In the genomic region with DNA sequence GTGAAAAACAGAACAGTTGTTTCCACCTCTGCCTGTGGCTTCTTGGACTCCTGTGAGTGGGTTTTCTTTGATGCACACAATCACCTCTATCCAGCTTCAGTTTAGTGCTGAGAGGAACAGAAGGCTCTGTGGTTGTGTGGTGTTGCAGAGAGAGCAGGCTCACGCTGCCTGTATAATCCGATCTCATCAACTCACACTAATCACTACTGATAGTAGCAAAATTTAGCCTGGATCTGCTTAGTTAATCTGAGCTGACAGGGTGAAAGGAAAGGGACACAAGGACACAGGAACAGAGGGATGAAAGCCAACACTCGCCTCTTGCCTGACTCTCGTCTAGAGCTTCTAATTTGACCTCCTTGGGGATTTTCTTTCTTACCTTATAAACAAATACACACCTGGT, we compare ENCODE assay signal across 23 mouse cellular contexts.
A peak's percentile ranks its signal among the peaks of the same experiment; 100 is the strongest.
DNase-seq lines count a peak whose midpoint lies in the region; ATAC-seq lines count a peak whose summit lies in the region.
"Had no signal": no experiment of that assay in that cellular context is flagged by ENCODE, and none has a peak within 500 bp of the region (broad histone marks: within the 10 kb centered on the region; RNA-seq: fewer than 3 reads in every experiment).

No protein-coding gene starts in this region.

- no peak overlapping the region for H3K27ac ChIP-seq in embryonic facial prominence, embryonic 11.5 days (replicated peaks; ENCODE audit: low read depth, low read length)
- H3K27ac ChIP-seq in embryonic facial prominence, embryonic 10.5 days (replicated peaks) = no peak overlapping the region
- H3K27ac ChIP-seq in hindbrain, embryonic 16.5 days (ENCODE audit: low read depth, low read length) = no peak overlapping the region
- H3K27ac ChIP-seq in hindbrain, embryonic 12.5 days = no peak overlapping the region
- H3K27ac ChIP-seq: heart, adult 2 months; neural tube, embryonic 12.5 days had no signal

- ATAC-seq in embryonic facial prominence, embryonic 11.5 days (replicated peaks; ENCODE audit: insufficient number of reproducible peaks, low FRiP score, low TSS enrichment, low read depth) = peak; percentile 65; the same call in 1 of the 2 replicates
- ATAC-seq in hindbrain, embryonic 16.5 days = peak; percentile 67
- no peak for ATAC-seq in hindbrain, embryonic 12.5 days (ENCODE audit: low FRiP score)
- ATAC-seq: CD4-positive, CD25-positive, alpha-beta regulatory T cell, adult 4 months; forebrain, postnatal 0 days; liver, postnatal 0 days had no signal

- H3K4me1 ChIP-seq in embryonic facial prominence, embryonic 11.5 days (ENCODE audit: control insufficient read depth, insufficient read depth, low read length) = no peaks in the 10 kb centered on the region
- H3K4me1 ChIP-seq in embryonic facial prominence, embryonic 10.5 days = no peaks in the 10 kb centered on the region
- no peaks in the 10 kb centered on the region for H3K4me1 ChIP-seq in hindbrain, embryonic 16.5 days (ENCODE audit: control insufficient read depth, insufficient read depth, low read depth, low read length)
- H3K4me1 ChIP-seq in hindbrain, embryonic 12.5 days = no peaks in the 10 kb centered on the region
- H3K4me1 ChIP-seq: neural tube, embryonic 12.5 days had no signal

- H3K9me3 ChIP-seq in embryonic facial prominence, embryonic 11.5 days (replicated peaks; ENCODE audit: control insufficient read depth, low read length) = no peaks in the 10 kb centered on the region
- H3K9me3 ChIP-seq in embryonic facial prominence, embryonic 10.5 days = no peaks in the 10 kb centered on the region
- no peaks in the 10 kb centered on the region for H3K9me3 ChIP-seq in hindbrain, embryonic 16.5 days (ENCODE audit: control insufficient read depth, low read length)
- H3K9me3 ChIP-seq in hindbrain, embryonic 12.5 days (replicated peaks) = no peaks in the 10 kb centered on the region
- H3K9me3 ChIP-seq: neural tube, embryonic 12.5 days had no signal

- H3K36me3 ChIP-seq in embryonic facial prominence, embryonic 11.5 days (replicated peaks; ENCODE audit: control insufficient read depth, insufficient read depth, low read depth, low read length) = no peaks in the 10 kb centered on the region
- H3K36me3 ChIP-seq in embryonic facial prominence, embryonic 10.5 days (replicated peaks) = no peaks in the 10 kb centered on the region
- no peaks in the 10 kb centered on the region for H3K36me3 ChIP-seq in hindbrain, embryonic 16.5 days (ENCODE audit: control insufficient read depth, insufficient read depth, low read length)
- H3K36me3 ChIP-seq in hindbrain, embryonic 12.5 days = no peaks in the 10 kb centered on the region
- H3K36me3 ChIP-seq: neural tube, embryonic 12.5 days had no signal

- no peak overlapping the region for H3K4me3 ChIP-seq in embryonic facial prominence, embryonic 11.5 days (ENCODE audit: low read depth, low read length)
- H3K4me3 ChIP-seq in embryonic facial prominence, embryonic 10.5 days = no peak overlapping the region
- no peak overlapping the region for H3K4me3 ChIP-seq in hindbrain, embryonic 16.5 days (ENCODE audit: low read length)
- no peak overlapping the region for H3K4me3 ChIP-seq in hindbrain, embryonic 12.5 days
- H3K4me3 ChIP-seq: heart, adult 2 months; neural tube, embryonic 12.5 days had no signal

- WGBS in embryonic facial prominence, embryonic 11.5 days = 43% methylated on average over 4 of the region's 4 CpGs
- 53% methylated on average over 4 of the region's 4 CpGs for WGBS in embryonic facial prominence, embryonic 10.5 days
- WGBS in hindbrain, embryonic 16.5 days = 57% methylated on average over 4 of the region's 4 CpGs
- 64% methylated on average over 4 of the region's 4 CpGs for WGBS in hindbrain, embryonic 12.5 days

- no peak overlapping the region for H3K9ac ChIP-seq in embryonic facial prominence, embryonic 11.5 days (replicated peaks; ENCODE audit: low read length)
- no peak overlapping the region for H3K9ac ChIP-seq in hindbrain, embryonic 16.5 days (ENCODE audit: low read depth, low read length)
- no peak overlapping the region for H3K9ac ChIP-seq in hindbrain, embryonic 12.5 days
- H3K9ac ChIP-seq: forebrain, postnatal 0 days; liver, postnatal 0 days; neural tube, embryonic 12.5 days had no signal

- no peak for DNase-seq in embryonic facial prominence, embryonic 11.5 days (ENCODE audit: low spot score)
- DNase-seq in embryonic facial prominence, embryonic 10.5 days (ENCODE audit: low spot score) = no peak
- DNase-seq in right cerebral cortex, adult 2 months (ENCODE audit: low spot score in 2 of 2) = peak; percentile 12 to 26
- no peak for DNase-seq in right cerebral cortex, postnatal 4 days
- peak; percentile 61 for DNase-seq in retina, postnatal 7 days (ENCODE audit: low read depth, low spot score)
- DNase-seq in urinary bladder, postnatal 4 days (ENCODE audit: low spot score in 2 of 2) = no peak
- DNase-seq: adrenal gland, postnatal 14 days; cerebellum, adult 11-12 months; cerebellum, postnatal 25 days; forebrain, postnatal 0 days; gastrocnemius, postnatal 14 days; heart, adult 2 months; heart, postnatal 14 days; kidney, adult 11 months; kidney, postnatal 10 days; left cerebral cortex, postnatal 4 days; liver; liver, postnatal 0 days; lung, postnatal 10 days had no signal

- no peaks in the 10 kb centered on the region for H3K27me3 ChIP-seq in embryonic facial prominence, embryonic 11.5 days (ENCODE audit: control insufficient read depth, insufficient read depth, low read length)
- H3K27me3 ChIP-seq in embryonic facial prominence, embryonic 10.5 days (replicated peaks; ENCODE audit: low read depth, poor library complexity, severe bottlenecking) = no peaks in the 10 kb centered on the region
- H3K27me3 ChIP-seq in hindbrain, embryonic 16.5 days (replicated peaks; ENCODE audit: control insufficient read depth, insufficient read depth, low read length) = no peaks in the 10 kb centered on the region
- no peaks in the 10 kb centered on the region for H3K27me3 ChIP-seq in hindbrain, embryonic 12.5 days
- H3K27me3 ChIP-seq: neural tube, embryonic 12.5 days had no signal

- H3K4me2 ChIP-seq in embryonic facial prominence, embryonic 11.5 days (ENCODE audit: low read depth, low read length) = no peak overlapping the region
- H3K4me2 ChIP-seq in hindbrain, embryonic 16.5 days (ENCODE audit: low read length) = no peak overlapping the region
- H3K4me2 ChIP-seq in hindbrain, embryonic 12.5 days (replicated peaks) = no peak overlapping the region
- H3K4me2 ChIP-seq: neural tube, embryonic 12.5 days had no signal

Comparison
In these comparisons a context has a peak if more than half of its experiments do, and no peak if none do; other contexts are left out.
1. DNase-seq: peak in right cerebral cortex, adult 2 months (2 of 2) and retina, postnatal 7 days (single experiment); none in embryonic facial prominence, embryonic 11.5 days (single experiment), embryonic facial prominence, embryonic 10.5 days (single experiment), right cerebral cortex, postnatal 4 days (single experiment) and urinary bladder, postnatal 4 days (0 of 2).